Mouse (Mus musculus) T-helper 2 cell (primary cell): ENCODE measurements around the gene Pitpnb.

Experiments used
- in situ Hi-C: fragments of 300-600 bp; cut with MboI, MseI; formaldehyde crosslinking; loops from one replicate; pipeline ENCODE4 v1.15.1; 2025; ENCODE audit warnings: high pct_unique_total_duplicates

Pitpnb gene

DNA sequence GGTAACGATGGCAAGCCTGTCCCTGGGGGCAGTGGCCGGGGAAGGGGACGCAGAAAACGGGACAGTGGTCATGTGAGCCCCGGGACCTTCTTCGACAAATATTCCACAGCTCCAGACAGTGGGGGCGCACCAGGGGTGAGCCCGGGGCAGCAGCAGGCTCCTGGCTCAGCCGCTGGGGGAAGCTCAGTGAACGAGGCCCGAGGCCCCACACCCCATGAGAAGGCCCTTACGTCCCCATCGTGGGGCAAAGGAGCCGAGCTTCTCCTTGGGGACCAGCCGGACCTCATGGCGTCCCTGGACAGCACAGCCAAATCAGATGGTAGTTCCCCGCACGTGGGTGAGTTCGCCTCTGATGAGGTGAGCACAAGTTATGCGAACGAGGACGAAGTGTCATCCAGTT, 90.3 kb downstream of the Pitpnb start:
- in situ Hi-C loops = no loop called here

DNA sequence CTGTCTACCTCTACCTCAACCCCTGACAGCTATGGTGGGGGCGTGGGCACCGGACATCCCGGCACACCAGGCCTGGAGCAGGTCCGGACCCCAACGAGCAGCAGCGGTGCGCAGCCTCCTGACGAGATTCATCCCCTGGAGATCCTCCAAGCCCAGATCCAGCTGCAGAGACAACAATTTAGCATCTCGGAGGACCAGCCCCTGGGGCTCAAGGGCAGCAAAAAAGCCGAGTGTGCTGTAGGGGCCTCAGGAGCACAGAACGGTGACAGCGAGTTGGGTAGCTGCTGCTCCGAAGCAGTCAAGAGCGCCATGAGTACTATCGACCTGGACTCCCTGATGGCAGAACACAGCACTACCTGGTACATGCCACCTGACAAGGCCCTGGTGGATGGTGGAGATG, 90.9 kb downstream of the Pitpnb start:
- in situ Hi-C loops = no loop called here

DNA sequence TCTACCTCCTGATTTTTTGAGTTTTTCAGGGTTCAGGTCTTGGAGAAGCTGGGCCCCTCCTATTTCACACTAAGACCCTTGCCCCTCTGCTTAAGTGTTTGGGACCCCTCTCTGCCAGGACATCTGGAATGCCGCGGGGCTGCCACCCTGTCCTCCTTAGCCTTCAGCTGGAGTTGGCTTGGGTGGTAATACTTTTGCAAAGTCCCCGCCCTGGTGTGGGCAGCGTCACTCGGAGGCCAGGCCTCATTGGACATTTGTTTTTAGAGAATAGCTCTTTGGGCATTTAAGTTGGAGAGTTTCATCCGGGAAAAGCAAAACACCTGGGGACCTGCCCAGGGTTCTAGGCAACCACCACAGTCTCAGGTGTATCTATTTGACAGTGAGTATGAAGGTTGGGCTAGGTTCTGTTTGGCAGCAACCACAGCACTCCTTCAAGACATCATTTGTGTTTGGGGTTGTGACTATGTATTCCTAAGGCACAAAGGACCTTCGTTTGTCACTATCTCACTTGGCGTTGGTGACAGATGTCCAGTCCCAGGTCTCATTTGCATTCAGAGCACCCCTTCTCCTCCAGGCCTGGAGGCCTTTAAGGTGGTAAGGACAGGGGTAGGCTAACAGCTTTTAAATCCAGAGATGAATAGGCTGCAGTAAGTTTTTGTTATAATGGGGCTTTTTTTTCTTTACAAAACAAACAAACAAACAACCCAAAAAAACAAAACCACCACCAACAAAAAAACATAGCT, 91.7 kb downstream of the Pitpnb start:
- in situ Hi-C loops = no loop called here

DNA sequence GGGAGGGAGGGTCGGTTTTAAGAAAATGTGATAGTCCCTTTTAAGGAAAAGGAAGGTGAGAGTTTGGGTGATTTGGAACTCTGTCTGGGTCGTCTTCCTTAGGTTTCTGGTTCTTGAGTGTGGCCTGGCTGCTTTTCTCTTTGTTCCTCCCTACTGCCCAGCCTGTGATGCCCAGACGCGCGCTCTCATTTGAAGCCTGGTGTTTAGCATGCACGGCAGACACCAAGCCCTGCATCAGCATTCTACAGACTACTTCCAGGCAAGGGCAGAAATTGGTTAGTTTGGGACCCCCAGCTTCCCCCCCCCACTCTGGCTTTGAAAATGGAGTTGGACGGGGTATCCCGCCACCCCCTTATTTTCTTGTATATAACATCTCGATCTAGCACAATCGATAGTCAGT, 92.4 kb downstream of the Pitpnb start:
- in situ Hi-C loops = no loop called here

DNA sequence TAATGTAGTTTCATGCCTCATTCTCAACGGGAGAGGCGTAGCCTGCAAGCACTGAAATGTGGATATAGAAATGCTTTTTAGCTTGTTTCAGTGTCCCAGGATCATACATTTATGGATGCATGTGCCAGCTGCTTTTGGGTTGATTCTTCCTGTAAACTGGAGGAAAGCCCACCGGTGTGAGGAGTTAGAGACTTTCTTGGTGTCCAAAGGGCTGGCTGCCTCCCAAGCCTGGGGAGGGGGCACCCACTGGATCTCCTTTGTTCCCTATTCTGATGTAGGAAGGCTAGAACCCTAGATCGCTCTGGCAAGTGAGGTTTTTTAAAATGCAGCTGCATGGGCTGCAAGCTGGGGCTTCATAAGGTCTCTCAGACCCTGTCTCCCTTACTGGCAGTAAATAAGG, 93.1 kb downstream of the Pitpnb start:
- in situ Hi-C loops = no loop called here

DNA sequence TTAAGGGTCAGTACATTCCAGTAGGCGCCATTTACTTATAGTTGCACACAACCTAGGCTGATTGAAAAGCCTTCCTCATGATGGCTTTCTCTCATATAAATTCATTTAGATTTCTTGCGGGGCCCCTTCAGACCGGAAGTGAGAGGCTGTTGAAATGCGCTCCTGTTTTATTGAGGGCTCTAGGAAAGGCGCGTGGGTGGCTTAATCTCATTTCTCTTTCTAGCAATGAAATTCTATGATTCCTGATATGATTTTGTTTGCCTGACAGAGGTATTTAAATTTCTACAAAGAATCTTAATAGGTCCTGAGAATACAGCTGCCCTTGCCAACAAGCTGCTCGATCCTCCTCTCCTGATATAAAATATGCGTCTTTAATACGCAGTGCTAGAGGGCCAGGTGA, 95.2 kb downstream of the Pitpnb start:
- in situ Hi-C loops = no loop called here

DNA sequence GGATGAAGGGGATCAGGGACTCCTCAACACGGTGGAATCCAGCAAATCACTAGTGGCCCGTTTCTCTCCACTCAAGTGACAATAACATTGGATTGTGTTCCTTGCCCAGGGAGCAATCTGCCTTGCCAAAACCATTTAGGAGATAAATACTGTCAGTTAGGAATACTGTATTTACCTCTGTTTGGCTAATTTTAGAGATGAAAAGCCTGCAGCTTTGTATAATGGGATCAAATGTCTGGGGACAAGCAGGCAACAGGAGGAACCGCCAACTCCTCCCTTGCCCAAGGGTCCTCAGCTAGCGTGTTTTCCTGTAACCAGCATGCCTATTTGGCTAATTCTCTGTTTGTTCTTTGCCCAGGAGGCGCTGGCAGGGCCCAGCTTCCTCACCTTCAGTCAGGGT, 95.7 kb downstream of the Pitpnb start:
- in situ Hi-C loops = no loop called here

DNA sequence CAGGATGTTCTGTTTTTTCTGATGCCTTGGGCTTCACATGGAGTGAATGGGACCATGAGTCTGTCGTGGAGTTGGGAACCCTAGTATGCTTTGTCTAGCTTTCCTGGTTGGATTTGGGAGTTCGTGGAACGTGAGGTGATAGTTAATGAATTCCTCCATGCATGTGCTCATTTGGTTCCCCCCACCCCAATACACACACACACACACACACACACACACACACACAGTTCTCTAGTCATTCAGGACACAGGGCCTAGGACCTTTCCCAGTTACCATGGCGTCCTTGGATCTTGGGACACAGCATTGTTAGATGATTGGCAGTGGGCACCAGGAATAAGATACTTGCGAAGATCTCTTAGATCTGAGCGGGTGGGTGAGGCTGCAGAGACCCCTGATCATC, 98.3 kb downstream of the Pitpnb start:
- in situ Hi-C loops = no loop called here

DNA sequence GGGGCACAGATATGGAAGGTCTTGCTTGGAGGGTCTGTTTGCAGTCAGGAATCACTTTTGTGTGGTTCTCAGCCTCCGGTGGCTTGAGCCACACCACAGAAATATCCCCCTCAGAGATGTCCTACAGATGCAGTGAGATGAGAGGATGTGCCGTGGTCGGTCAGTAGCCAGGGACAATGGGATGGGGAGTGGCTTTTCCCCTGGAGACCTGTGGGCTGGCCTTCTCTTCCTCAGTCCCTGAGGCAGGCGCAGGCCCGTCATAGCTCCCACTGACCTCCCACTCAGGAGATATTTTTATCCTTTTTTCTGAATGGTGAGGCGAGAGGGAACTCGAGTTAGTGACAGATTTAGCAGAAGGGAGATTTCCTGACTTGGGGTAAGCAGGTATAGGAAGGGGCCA, 99.2 kb downstream of the Pitpnb start:
- in situ Hi-C loops = no loop called here

DNA sequence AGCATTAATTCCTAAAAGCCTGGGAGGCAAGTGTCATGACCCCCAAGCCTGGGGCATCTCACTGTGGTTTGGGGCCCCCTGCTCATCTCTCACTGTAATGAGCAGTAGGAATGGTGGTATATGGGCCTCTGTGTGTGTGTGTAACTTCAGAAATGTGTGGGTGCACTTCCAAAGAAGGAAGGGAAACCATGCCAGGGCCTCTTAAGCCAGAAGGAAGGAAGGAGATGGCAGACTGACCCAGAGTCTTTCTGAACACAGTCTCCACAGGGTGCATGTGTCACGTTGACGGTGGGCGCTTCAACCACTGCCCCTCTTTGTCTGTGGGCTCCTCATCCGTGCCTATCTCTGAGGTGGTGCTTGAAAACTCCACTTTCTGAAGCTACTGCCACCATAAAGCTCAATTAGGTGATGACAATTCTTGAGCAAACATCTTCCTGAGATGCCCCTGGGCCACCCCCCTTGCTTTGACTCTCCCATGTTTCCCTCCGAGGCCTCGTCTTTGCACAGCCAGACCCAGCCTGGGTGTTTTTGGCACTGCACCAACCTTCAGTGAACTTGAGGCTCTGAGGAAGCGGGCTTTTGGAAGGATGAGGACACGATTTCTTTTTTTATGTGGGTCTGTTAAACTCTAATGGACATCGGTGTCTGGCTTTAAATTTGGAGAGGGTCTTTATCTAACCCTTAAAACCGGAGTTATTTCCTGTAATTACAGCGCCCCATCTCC, 100.6 kb downstream of the Pitpnb start:
- in situ Hi-C loops = no loop called here

DNA sequence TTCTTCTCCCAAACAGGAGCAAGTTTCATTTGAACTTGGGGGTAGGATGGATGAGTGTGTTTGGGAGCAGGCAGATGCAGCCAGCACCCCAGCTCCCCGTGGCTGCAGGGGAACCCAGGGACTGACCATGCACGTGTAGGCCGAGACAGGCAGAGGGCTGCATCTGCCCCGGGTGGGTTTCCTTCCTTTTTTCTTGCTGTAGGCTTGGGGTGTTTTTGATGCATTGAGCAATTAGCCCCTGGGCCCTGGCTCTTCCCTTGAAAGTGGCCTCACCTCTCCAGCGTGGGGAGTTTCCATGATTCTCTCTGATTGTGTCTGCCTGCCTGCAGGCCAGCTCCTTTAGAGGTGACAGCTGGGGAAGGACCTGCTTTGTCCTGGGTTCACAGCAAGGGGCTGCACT, 102.3 kb downstream of the Pitpnb start:
- in situ Hi-C loops = no loop called here

DNA sequence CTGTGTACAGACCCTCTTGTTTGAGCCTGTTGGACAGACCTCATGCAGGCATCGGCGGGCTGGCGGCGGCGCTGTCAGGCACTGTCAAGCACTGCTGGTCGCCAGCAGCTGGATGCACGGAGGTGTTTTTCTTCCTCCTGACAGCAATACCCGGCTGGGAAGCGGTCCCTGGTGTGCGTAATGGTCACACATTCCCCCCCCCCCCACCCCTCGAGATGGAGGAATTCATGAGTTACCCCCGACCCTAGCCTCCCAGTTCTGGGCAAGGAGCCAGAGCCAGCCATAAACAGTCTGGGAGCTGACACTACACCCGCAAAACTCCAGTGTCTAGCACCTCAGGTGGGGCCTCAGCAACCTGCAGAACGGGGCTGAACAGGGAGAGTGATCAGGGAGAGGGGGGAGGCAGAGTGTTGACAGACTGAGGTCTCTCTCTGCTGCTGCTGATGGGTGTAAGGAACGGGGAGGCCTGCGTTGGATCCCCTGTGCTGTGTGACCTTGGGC, 103.8 kb downstream of the Pitpnb start:
- in situ Hi-C loops = no loop called here

DNA sequence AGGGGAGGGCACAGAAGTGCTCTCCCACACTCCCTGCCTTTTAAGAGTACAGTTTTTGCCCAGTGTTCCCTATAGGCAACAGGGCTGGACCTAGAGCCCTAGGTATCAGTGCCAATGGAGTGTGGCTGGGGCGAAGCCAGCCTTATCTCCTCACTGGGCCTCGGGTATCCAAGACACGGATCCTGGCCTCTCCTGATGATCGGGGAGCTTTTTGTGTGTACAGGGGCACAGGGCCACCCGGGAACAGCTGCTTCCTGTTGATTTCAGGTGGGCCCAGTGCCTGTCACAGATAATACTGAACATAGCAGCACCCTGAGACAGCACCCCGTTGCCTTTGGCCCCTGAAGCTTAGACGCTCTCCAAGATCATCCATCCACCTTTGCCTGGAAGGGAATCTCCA, 105.7 kb downstream of the Pitpnb start:
- in situ Hi-C loops = no loop called here

DNA sequence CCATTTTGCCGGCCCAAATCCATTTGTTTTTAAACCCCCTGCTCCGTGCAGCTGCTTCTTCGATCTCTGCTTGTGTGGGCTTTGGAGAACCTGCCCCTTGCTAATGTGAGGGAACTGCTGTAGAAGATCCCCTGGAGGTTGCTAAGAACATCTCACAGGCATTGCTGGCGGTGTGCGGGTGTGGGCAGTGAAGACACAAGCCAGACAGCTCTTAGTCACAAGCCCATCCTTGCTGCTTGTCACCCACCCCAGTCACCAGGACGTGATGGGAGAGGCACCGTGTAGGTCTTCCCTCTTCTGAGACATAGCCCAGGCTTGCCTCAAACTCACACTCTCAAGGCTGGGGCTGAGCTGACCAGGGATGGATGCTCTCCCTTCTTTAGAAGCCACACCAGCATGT, 106.6 kb downstream of the Pitpnb start:
- in situ Hi-C loops = no loop called here
